Mouse (Mus musculus) intestine, embryonic 15.5 days (tissue): ENCODE data around the gene Fam241a. TPM values are rescaled to one million over a fixed set of nuclear protein-coding genes. Genes with fewer than 3 reads are reported as not detected.

Source experiments
- ATAC-seq: fragments of 200-750 bp; cut with Nextera tagmentation; 2 replicates; pipeline ENCODE4 v1.8.0; 2017; ENCODE audit warnings: moderate TSS enrichment, moderate library complexity
- H3K27ac ChIP-seq: fragments of 300-500 bp; sonication (generic); 2 replicates; pipeline ENCODE4 v1.5.1; 2015; ENCODE audit warnings: mild to moderate bottlenecking, inconsistent platforms
- H3K27me3 ChIP-seq: fragments of 300-500 bp; sonication (generic); replicated peaks from 2 replicates; pipeline ENCODE4 v1.6.1; 2015; ENCODE audit warnings: inconsistent platforms
- H3K36me3 ChIP-seq: fragments of 300-500 bp; sonication (generic); 2 replicates; pipeline ENCODE4 v1.6.1; 2015; ENCODE audit warnings: inconsistent platforms
- H3K4me1 ChIP-seq: fragments of 300-500 bp; sonication (generic); replicated peaks from 2 replicates; pipeline ENCODE4 v1.6.1; 2015; ENCODE audit warnings: inconsistent platforms
- H3K4me2 ChIP-seq: fragments of 300-500 bp; sonication (generic); replicated peaks from 2 replicates; pipeline ENCODE4 v1.6.1; 2015; ENCODE audit warnings: mild to moderate bottlenecking, inconsistent platforms
- H3K4me3 ChIP-seq: fragments of 300-500 bp; sonication (generic); replicated peaks from 2 replicates; pipeline ENCODE4 v1.5.1; 2015; ENCODE audit warnings: inconsistent platforms
- H3K9ac ChIP-seq: fragments of 300-500 bp; sonication (generic); 2 replicates; pipeline ENCODE4 v1.6.1; 2015; ENCODE audit warnings: inconsistent platforms
- H3K9me3 ChIP-seq: fragments of 300-500 bp; sonication (generic); 2 replicates; pipeline ENCODE4 v1.6.1; 2016; ENCODE audit warnings: inconsistent platforms
- WGBS: fragments of 180-500 bp; shearing (Covaris S2); methylation state at CpG from one replicate; pipeline ENCODE4 v1.1.7; 2015; 5-methylcytosine and 5-hydroxymethylcytosine counted together
- polyA plus RNA-seq: library from polyadenylated mRNA; unstranded; fragments of >200 nt; fragmentation: Nextera tagmentation; extraction: Ambion mirVana; gene quantifications from 2 replicates; pipeline ENCODE4 v1.2.1, GENCODE M21; 2015

Gene Fam241a
- polyA plus RNA-seq, 1 experiment from 2014 or later = 13.4 TPM

DNA sequence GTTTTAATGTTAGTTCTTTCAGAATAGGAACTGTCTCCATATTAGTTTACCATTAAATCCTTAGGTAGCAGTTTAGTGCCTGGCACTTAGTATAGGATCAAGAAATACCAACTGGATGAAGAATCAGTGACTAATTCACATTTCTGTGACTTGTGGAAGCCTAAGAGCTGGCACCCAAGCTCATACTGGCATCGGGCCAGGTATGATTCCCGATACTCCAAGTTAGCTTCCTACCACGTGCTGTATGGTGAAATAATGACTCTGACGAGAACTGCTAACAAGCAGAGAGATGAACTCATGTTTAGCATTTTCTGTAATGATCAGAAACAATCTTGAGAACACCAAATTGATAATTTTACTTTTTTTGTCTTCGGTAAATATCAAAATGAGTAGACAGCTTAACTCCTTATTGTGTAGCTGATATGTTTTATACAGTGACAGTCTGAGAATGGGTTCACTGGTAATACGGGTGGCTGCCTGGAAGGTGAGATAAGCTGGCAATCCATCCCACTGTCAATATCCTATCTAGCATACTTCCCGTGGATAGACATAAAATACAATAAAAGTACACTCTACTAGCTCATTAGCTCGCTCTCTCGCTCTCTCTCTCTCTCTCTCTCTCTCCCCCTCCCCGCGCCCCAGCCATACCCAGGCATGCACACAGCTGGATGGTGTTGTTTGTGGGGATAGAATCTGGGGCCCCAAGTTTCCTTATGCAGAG is 47.9 kb downstream of the Fam241a start:
- Histone ChIP-seq H3K9me3 (no peaks in the 10 kb centered on the region), H3K4me3 (no peak overlapping the region), H3K4me1 (no peaks in the 10 kb centered on the region), H3K27ac (no peak overlapping the region), H3K4me2 (no peak overlapping the region), H3K9ac (no peak overlapping the region), H3K36me3 (no peaks in the 10 kb centered on the region), H3K27me3 (no peaks in the 10 kb centered on the region)
- no peak for ATAC-seq
- 73% methylated on average over 11 of the region's 11 CpGs for WGBS

DNA sequence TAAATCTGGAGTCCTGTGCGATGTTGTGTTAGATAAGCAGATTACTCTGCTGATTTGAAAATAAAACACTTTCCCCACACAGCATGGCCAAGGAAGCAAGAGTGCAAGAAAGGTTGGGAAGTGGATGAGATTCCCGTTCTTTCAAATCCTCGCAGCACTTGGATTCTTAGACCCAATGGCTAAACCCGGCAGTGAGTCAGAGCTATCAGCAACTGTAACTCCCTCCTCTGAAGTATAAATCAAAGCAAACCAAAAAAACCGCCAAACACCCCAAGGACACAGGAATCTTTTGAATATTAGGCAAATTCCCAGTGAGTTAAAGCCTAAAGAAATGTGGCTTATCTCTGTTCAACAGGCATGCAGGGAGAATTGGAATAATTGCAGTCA is 52.2 kb downstream of the Fam241a start:
- WGBS = 64% methylated on average over 5 of the region's 5 CpGs
- no peak overlapping the region for H3K9ac ChIP-seq
- no peaks in the 10 kb centered on the region for H3K27me3 ChIP-seq
- H3K4me3 ChIP-seq = no peak overlapping the region
- no peaks in the 10 kb centered on the region for H3K4me1 ChIP-seq
- H3K36me3 ChIP-seq = no peaks in the 10 kb centered on the region
- H3K9me3 ChIP-seq = no peaks in the 10 kb centered on the region
- H3K4me2 ChIP-seq = no peak overlapping the region
- no peak overlapping the region for H3K27ac ChIP-seq
- ATAC-seq = no peak

DNA sequence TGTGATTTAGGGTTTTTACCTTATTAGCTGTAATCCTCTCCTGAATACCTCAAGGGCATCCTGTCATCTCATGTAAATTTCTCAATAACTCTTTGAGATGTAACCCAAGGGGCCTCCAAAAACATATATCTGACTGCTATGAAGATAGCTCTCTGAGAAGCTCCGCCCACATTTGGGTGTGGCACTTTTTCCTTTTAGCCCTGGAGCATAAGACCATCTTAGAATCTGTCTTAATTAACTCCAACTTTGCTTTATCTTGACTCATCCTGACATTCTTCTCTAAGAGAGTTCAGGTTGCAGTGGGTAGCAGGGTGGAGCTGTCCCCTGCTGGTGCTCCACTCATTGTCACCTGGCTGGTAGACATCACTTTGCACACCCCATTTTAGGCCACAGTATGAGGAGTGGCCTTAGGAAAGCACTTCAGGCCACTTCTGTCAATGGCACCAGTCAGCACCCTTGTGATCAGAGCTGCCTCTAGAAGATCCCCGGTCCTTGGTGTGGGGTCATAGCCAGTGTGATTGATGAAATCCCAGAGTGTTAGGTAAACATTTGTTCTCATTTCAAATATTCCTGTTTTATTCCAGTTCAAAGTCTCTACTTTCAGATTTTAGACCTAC is 52.7 kb downstream of the Fam241a start:
- 69% methylated on average over 2 of the region's 2 CpGs for WGBS
- ATAC-seq = no peak
- H3K9ac ChIP-seq = no peak overlapping the region

DNA sequence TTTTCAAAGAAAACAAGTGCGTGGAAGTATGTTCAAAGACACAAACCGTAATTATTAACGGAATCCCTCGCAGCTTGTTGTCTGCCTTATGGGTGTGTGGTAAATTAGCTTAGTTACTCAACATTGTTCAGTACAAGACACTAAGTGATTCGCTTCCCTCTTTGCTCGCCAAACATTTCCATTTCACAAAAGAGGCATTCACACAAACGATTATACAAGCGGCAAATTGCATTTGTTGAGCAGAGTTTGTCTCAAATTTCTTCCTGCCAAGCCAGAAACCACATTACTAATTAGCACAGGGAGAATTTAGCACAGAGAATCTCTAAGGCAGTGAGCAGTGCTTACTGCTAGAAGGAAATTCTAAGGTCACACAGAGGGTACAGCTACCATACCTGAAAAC is 54.2 kb downstream of the Fam241a start:
- no peak overlapping the region for H3K9ac ChIP-seq
- H3K9me3 ChIP-seq = no peaks in the 10 kb centered on the region
- WGBS = 86% methylated on average over 8 of the region's 8 CpGs
- no peaks in the 10 kb centered on the region for H3K36me3 ChIP-seq
- H3K27me3 ChIP-seq = no peaks in the 10 kb centered on the region
- ATAC-seq = no peak
- H3K4me3 ChIP-seq = no peak overlapping the region
- H3K27ac ChIP-seq = no peak overlapping the region
- no peak overlapping the region for H3K4me2 ChIP-seq
- no peaks in the 10 kb centered on the region for H3K4me1 ChIP-seq

More for the DNA sequence above, 52.7 kb downstream of the Fam241a start:
- Histone ChIP-seq H3K4me3 (no peak overlapping the region), H3K27ac (no peak overlapping the region), H3K4me1 (no peaks in the 10 kb centered on the region), H3K9me3 (no peaks in the 10 kb centered on the region), H3K4me2 (no peak overlapping the region), H3K36me3 (no peaks in the 10 kb centered on the region), H3K27me3 (no peaks in the 10 kb centered on the region)

DNA sequence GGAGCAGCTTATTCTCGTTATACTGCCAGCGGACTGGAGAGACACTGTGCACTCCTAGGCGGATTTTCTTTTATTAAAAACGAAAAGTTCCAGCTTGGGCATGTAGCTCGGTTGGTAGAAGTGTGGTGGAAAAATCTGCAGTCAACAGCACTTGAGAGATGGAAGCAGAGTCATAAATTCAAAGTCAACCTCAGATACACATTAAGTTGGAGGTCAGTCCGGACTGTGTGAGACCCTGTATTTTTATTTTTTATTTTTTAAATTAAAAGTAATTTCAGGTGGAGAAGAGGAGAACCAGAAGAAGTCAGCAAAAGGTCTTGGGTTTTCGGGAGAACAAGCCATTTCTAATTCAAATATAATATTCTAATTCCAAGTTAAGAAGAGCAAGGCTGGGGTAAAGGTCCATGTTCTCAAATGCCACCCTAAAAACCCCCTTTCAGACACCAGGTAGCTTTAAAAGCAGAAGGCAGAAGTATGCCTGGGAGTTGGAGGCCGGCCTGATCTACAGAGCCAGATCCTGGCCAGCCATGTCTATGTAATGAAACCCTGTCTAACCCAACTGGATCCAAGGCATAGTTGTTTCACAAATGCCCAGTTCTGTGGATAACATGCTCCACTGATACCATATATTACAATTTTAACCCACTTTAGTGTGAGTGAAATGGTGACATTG is 58.0 kb downstream of the Fam241a start:
- Histone ChIP-seq H3K27ac (peak overlapping the region; percentile 95), H3K36me3 (no peaks in the 10 kb centered on the region), H3K4me3 (peak overlapping the region; percentile 56), H3K4me1 (0 out of 2 replicates have a peak, but pooled peaks cover 5% of the 10 kb centered on the region), H3K9me3 (no peaks in the 10 kb centered on the region), H3K4me2 (peak overlapping the region; percentile 54), H3K27me3 (no peaks in the 10 kb centered on the region), H3K9ac (peak overlapping the region; percentile 67)
- 28% methylated on average over 8 of the region's 8 CpGs for WGBS
- peak; percentile 6; the same call in 1 of the 2 replicates for ATAC-seq

DNA sequence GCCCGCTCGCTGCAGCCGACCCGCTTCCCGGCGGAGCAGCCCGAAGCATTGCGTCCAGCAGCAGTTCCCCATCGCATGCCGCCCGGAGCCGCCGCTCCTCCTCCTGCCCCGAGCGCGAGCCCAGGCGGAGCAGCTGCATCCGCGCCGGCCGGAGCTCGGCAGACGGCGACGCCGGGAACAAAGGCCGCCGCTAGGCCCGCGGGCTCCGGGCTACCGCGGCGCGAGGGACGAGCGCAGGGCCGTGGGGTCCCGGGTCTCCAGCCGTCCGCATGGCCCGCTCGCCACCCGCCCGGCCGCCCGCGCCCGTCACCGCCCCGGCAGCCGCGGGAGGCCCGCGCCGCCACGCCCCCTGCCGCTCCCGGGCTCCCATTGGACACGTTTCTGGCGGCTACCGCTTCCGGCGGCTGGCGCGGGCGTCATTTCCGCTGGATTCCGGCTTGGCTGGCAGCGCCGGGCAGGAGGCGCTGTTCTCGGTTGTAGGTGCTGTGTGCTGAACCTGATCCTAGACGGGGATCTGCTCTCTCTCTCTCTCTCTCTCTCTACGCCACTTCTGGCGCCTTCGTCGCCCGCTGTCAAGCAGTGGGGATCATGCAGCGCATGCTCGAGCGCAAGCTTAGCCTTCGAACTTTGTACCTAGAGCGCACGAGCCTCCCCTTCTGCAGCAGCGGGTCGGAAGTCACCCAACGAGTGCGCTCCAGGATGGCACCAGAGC is 58.8 kb downstream of the Fam241a start, which contains the start of gene Ap1ar:
Ap1ar (minus strand) TSS at position 370 of the 712 bp plus-strand sequence.
- H3K4me2 ChIP-seq = peak within 1 kb of the TSS; percentile 54
- WGBS = 0% methylated on average over 89 of the region's 89 CpGs
- peak within 1 kb of the TSS; percentile 95 for H3K27ac ChIP-seq
- no peaks in the 10 kb centered on the region for H3K27me3 ChIP-seq
- 0 out of 2 replicates have a peak, but pooled peaks cover 9% of the 10 kb centered on the region for H3K4me1 ChIP-seq
- peak within 1 kb of the TSS; percentile 67 for H3K9ac ChIP-seq
- peak; percentile 93 for ATAC-seq
- H3K36me3 ChIP-seq = no peaks in the 10 kb centered on the region
- no peaks in the 10 kb centered on the region for H3K9me3 ChIP-seq
- H3K4me3 ChIP-seq = peak within 1 kb of the TSS; percentile 56

DNA sequence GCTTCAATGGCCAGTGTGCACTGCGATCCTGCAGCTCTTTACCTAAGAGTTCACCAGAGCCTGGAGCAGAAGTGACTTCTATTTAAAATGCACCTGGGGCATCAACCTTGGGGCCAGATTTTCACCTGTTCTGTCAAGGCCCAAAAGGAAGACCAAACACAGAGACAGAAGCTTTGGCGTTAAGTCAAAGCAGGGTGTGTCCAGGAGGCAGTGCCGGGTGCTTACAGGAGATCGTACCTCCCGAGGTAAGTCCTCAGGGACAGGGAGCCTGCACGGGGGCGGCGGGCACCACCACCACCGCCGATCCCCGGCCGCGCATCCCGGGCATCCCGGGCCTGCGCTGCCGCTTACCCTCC is 59.3 kb downstream of the Fam241a start:
- H3K36me3 ChIP-seq = no peaks in the 10 kb centered on the region
- H3K9ac ChIP-seq = peak overlapping the region; percentile 67
- peak overlapping the region; percentile 95 for H3K27ac ChIP-seq
- ATAC-seq = peak; percentile 47
- H3K4me1 ChIP-seq = 0 out of 2 replicates have a peak, but pooled peaks cover 9% of the 10 kb centered on the region
- H3K4me2 ChIP-seq = peak overlapping the region; percentile 54
- WGBS = under 1% methylated on average over 17 of the region's 17 CpGs
- H3K4me3 ChIP-seq = peak overlapping the region; percentile 56
- no peaks in the 10 kb centered on the region for H3K27me3 ChIP-seq
- H3K9me3 ChIP-seq = no peaks in the 10 kb centered on the region

DNA sequence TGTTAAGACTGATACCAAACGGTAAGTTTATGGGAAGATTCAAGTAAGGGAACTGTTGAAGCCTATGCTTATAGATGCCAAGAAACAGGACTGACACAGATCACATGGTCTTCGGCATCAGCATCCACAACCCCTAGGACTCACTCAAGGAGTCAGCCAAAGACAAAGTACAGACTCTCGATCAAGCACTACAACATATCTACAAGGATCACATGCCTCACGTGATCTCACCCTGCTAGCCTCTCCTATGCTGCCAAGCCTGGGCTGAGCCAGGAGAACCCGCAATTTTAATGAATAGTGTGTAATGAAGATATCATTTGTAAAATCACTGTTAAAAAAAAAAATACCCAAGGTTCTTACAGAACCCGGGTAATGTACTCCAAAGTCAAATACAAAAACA is 60.5 kb downstream of the Fam241a start:
- WGBS = 68% methylated on average over 6 of the region's 6 CpGs
- H3K4me2 ChIP-seq = peak overlapping the region; percentile 54; the same call in 1 of the 2 replicates
- no peak overlapping the region for H3K27ac ChIP-seq
- no peaks in the 10 kb centered on the region for H3K36me3 ChIP-seq
- H3K9ac ChIP-seq = no peak overlapping the region
- H3K4me1 ChIP-seq = 0 out of 2 replicates have a peak, but pooled peaks cover 11% of the 10 kb centered on the region
- H3K9me3 ChIP-seq = no peaks in the 10 kb centered on the region
- ATAC-seq = no peak
- no peak overlapping the region for H3K4me3 ChIP-seq
- H3K27me3 ChIP-seq = no peaks in the 10 kb centered on the region

DNA sequence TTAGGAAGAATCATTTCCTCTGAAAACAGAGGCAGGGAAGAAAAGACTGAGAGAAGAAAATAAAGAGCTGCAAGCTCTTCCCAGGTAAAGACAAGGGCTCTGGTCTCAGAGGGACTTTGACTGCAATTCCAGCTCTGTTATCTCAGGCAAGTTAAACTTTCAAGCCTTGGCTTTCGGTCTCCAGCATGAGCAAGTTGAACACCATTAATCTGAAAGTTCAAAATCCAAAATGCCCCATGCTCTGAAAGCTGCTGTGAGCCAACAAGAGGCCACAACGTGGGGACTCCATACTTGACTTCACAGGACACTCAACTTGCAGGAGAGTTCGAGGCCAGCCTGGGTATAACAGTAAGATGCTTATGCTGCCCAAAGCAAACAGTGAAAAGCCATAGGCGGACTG is 62.1 kb downstream of the Fam241a start:
- H3K27me3 ChIP-seq = no peaks in the 10 kb centered on the region
- peak overlapping the region; percentile 60 for H3K27ac ChIP-seq
- no peaks in the 10 kb centered on the region for H3K9me3 ChIP-seq
- ATAC-seq = no peak
- 0 out of 2 replicates have a peak, but pooled peaks cover 16% of the 10 kb centered on the region for H3K4me1 ChIP-seq
- 0 out of 2 replicates have a peak overlapping the region, but pooled peaks have one; percentile 24 for H3K4me2 ChIP-seq
- H3K4me3 ChIP-seq = no peak overlapping the region
- H3K36me3 ChIP-seq = no peaks in the 10 kb centered on the region
- no peak overlapping the region for H3K9ac ChIP-seq
- 70% methylated on average over 4 of the region's 4 CpGs for WGBS

DNA sequence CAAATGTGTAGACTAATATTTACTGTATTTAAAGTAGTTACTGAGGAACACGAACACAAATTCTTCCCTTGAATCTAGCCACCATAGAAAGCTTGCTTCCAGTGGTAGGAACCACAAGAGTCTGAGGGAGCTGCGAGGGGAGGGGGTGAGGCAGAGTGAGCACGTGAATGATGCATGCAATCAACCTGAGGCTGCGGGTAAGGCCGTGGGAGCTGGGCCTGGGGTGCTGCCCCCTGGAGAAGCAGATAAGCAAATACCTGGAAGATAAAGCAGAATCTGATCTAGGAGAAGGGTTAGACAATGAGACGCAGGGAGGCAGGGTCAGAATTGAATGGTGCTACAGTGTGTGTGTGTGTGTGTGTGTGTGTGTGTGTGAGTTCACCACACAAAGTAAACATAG is 65.0 kb downstream of the Fam241a start:
- ATAC-seq = peak; percentile 57
- H3K36me3 ChIP-seq = no peaks in the 10 kb centered on the region
- no peaks in the 10 kb centered on the region for H3K27me3 ChIP-seq
- peaks cover 27% of the 10 kb centered on the region for H3K4me1 ChIP-seq
- 50% methylated on average over 6 of the region's 6 CpGs for WGBS
- H3K9ac ChIP-seq = no peak overlapping the region
- H3K27ac ChIP-seq = no peak overlapping the region
- no peaks in the 10 kb centered on the region for H3K9me3 ChIP-seq
- no peak overlapping the region for H3K4me2 ChIP-seq
- H3K4me3 ChIP-seq = no peak overlapping the region

DNA sequence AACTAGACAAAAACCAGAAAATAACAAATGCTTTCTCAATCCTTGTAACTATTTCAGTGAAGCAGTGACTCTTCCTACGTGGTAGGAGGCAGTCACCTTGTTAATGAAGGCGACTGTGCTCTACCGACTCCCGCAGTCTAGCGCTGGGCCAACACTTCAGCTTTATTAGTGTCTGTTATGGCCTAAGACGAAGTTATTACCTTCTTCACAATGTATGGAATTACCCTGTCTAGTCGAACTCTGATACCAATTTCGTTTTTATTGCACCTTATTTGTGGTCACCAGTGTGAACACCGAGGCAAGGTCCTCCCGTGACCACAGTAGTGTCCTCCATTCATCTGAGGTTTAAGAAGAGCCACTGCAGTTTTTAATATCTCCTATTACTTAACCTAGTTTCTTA is 65.9 kb downstream of the Fam241a start:
- peaks cover 24% of the 10 kb centered on the region for H3K4me1 ChIP-seq
- H3K9me3 ChIP-seq = no peaks in the 10 kb centered on the region
- no peaks in the 10 kb centered on the region for H3K36me3 ChIP-seq
- H3K9ac ChIP-seq = no peak overlapping the region
- no peak overlapping the region for H3K4me2 ChIP-seq
- WGBS = 63% methylated on average over 10 of the region's 10 CpGs
- peak; percentile 61 for ATAC-seq
- no peaks in the 10 kb centered on the region for H3K27me3 ChIP-seq
- H3K4me3 ChIP-seq = no peak overlapping the region
- peak overlapping the region; percentile 37; the same call in 1 of the 2 replicates for H3K27ac ChIP-seq

DNA sequence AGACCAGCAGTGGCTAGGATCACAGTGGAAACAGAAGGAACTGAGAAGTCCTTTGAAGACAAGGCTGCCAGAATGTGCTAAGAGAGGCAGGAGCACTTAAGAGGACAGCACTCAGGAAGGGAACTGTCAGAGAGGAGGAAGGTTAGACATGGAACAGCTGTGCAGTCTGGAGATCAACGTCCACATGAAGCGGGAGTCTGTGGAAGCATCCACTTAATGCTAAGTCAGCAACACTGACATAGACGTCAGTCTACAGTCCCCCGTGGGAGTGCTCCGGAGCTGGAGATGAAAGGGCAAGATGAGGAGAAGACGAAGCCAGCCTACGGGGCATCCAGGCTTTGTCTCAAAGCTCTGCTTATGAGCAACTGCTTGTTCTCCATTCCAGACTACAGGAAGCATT is 69.0 kb downstream of the Fam241a start:
- no peaks in the 10 kb centered on the region for H3K9me3 ChIP-seq
- H3K4me1 ChIP-seq = peaks cover 17% of the 10 kb centered on the region
- 27% methylated on average over 7 of the region's 7 CpGs for WGBS
- H3K27ac ChIP-seq = peak overlapping the region; percentile 38; the same call in 1 of the 2 replicates
- H3K9ac ChIP-seq = no peak overlapping the region
- H3K27me3 ChIP-seq = no peaks in the 10 kb centered on the region
- H3K36me3 ChIP-seq = 0 out of 2 replicates have a peak, but pooled peaks cover 2% of the 10 kb centered on the region
- H3K4me2 ChIP-seq = peak overlapping the region; percentile 22; the same call in 1 of the 2 replicates
- ATAC-seq = peak; percentile 55
- no peak overlapping the region for H3K4me3 ChIP-seq
